Mouse (Mus musculus) intestine, embryonic 16.5 days (tissue): ENCODE data around the gene Tubgcp5. TPM values are rescaled to one million over a fixed set of nuclear protein-coding genes. Genes with fewer than 3 reads are reported as not detected.

Experiments used
- ATAC-seq: fragments of 200-750 bp; cut with Nextera tagmentation; 2 replicates; pipeline ENCODE4 v1.8.0; 2017; ENCODE audit warnings: moderate TSS enrichment, moderate library complexity
- H3K27ac ChIP-seq: fragments of 300-500 bp; sonication (generic); 2 replicates; pipeline ENCODE4 v1.5.1; 2014; ENCODE audit warnings: mild to moderate bottlenecking, low read length
- H3K27me3 ChIP-seq: fragments of 300-500 bp; sonication (generic); replicated peaks from 2 replicates; pipeline ENCODE4 v1.6.1; 2014; ENCODE audit warnings: low read length, control low read depth, mixed read lengths; ENCODE audit not compliant: control insufficient read depth, insufficient read depth
- H3K36me3 ChIP-seq: fragments of 300-500 bp; sonication (generic); 2 replicates; pipeline ENCODE4 v1.6.1; 2014; ENCODE audit warnings: low read length, control low read depth; ENCODE audit not compliant: control insufficient read depth, insufficient read depth
- H3K4me1 ChIP-seq: fragments of 300-500 bp; sonication (generic); 2 replicates; pipeline ENCODE4 v1.6.1; 2014; ENCODE audit warnings: low read length, control low read depth, mixed read lengths; ENCODE audit not compliant: control insufficient read depth, insufficient read depth
- H3K4me2 ChIP-seq: fragments of 300-500 bp; sonication (generic); 2 replicates; pipeline ENCODE4 v1.6.1; 2014; ENCODE audit warnings: low read depth, low read length, control low read depth
- H3K4me3 ChIP-seq: fragments of 300-500 bp; sonication (generic); 2 replicates; pipeline ENCODE4 v1.5.1; 2014; ENCODE audit warnings: mild to moderate bottlenecking, low read length
- H3K9ac ChIP-seq: fragments of 300-500 bp; sonication (generic); 2 replicates; pipeline ENCODE4 v1.6.1; 2014; ENCODE audit warnings: low read depth, low read length
- H3K9me3 ChIP-seq: fragments of 300-500 bp; sonication (generic); 2 replicates; pipeline ENCODE4 v1.6.1; 2016; ENCODE audit warnings: low read length, control low read depth; ENCODE audit not compliant: control insufficient read depth
- WGBS: fragments of 180-500 bp; shearing (Covaris S2); extraction: QIAGEN DNeasy Blood & Tissue Kit; methylation state at CpG from one replicate; pipeline ENCODE4 v1.1.7; 2014; 5-methylcytosine and 5-hydroxymethylcytosine counted together
- polyA plus RNA-seq: library from polyadenylated mRNA; unstranded; fragments of >200 nt; fragmentation: Nextera tagmentation; extraction: Ambion mirVana; gene quantifications from 2 replicates; pipeline ENCODE4 v1.2.1, GENCODE M21; 2015

The Tubgcp5 gene
- polyA plus RNA-seq, 1 experiment from 2014 or later = 18.3 TPM

DNA sequence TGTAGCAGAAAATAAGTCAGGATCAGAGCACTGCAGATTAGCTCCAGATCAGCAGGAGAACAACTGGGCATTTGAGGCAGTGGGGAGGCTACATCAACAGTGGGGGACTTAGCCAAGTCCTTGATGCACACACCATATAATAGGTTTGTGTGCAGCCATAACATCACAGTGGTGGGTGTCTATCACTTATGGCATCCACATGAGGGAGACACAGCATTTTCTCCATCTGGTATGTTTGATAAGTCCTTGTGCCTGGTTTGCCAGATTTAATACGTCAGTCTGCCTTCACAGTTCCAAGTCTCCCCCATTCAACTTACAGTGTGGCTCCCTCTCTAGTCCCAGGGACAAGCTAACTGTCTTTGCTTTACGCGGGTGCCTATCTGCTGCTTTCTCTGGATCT, 1.7 kb upstream of the Tubgcp5 start:
- Histone ChIP-seq H3K4me2 (no peak overlapping the region), H3K27me3 (no peaks in the 10 kb centered on the region)
- WGBS = 86% methylated on average over 3 of the region's 3 CpGs

DNA sequence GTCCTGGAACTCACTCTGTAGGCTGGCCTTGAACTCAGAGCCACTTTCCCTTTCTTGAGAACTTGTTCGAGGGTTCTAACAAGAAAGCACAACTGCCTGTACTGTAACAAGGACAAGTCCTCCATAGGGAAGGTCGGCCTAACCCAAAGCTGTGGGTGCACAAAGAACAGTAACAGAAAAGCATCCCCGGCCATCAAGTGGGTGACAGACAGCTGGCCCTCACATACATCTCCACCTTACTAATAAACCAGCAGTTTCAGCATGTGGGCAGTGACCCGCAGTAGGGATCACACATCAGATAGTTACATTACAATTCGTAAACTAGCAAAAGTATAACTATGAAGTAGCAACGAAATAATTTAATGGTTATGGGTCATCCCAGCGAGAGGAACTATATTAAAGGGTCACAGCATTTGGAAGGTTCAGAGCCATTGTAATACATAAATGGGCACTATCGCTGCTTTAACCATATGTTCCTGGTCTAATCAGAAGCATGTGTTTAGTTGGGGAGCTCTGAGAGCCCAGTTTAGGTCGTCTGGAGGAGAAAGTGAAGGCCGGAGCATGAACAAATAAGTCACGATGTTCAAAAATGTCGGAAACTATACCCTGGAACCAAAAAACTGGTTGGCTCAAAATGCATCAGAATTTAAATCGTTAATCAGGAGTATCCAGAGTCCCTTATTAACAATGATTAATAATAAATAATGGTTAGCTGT, 560 bp upstream of the Tubgcp5 start:
- peak; percentile 32 for ATAC-seq
- WGBS = 37% methylated on average over 13 of the region's 13 CpGs

More for the DNA sequence above, 1.7 kb upstream of the Tubgcp5 start:
- no peak overlapping the region for H3K27ac ChIP-seq
- no peak overlapping the region for H3K9ac ChIP-seq
- peaks cover 4% of the 10 kb centered on the region for H3K4me1 ChIP-seq
- no peaks in the 10 kb centered on the region for H3K9me3 ChIP-seq
- no peak for ATAC-seq
- H3K4me3 ChIP-seq = no peak overlapping the region
- H3K36me3 ChIP-seq = peaks cover 11% of the 10 kb centered on the region

GRCm38 (mm10) chr7:55799981-55800380, 6.0 kb downstream of the Tubgcp5 start:
- WGBS = 88% methylated on average over 3 of the region's 3 CpGs
- H3K27me3 ChIP-seq = no peaks in the 10 kb centered on the region
- H3K36me3 ChIP-seq = peaks cover 27% of the 10 kb centered on the region

More for the DNA sequence above, 560 bp upstream of the Tubgcp5 start:
- H3K27ac ChIP-seq = no peak overlapping the region
- peaks cover 4% of the 10 kb centered on the region for H3K4me1 ChIP-seq
- no peaks in the 10 kb centered on the region for H3K9me3 ChIP-seq
- peak overlapping the region; percentile 52 for H3K4me2 ChIP-seq
- H3K27me3 ChIP-seq = no peaks in the 10 kb centered on the region
- peak overlapping the region; percentile 81 for H3K9ac ChIP-seq
- H3K4me3 ChIP-seq = peak overlapping the region; percentile 65
- H3K36me3 ChIP-seq = peaks cover 13% of the 10 kb centered on the region

GRCm38 (mm10) chr7:55809967-55810366, 16.0 kb downstream of the Tubgcp5 start:
- Histone ChIP-seq H3K9ac (no peak overlapping the region), H3K4me1 (no peaks in the 10 kb centered on the region), H3K36me3 (peaks cover 12% of the 10 kb centered on the region), H3K27ac (no peak overlapping the region), H3K4me2 (no peak overlapping the region), H3K9me3 (no peaks in the 10 kb centered on the region), H3K4me3 (no peak overlapping the region), H3K27me3 (no peaks in the 10 kb centered on the region)
- WGBS = 80% methylated on average over 2 of the region's 2 CpGs
- no peak for ATAC-seq

More at GRCm38 (mm10) chr7:55799981-55800380, 6.0 kb downstream of the Tubgcp5 start:
- Histone ChIP-seq H3K9me3 (no peaks in the 10 kb centered on the region), H3K4me2 (no peak overlapping the region), H3K4me3 (no peak overlapping the region), H3K9ac (no peak overlapping the region), H3K4me1 (no peaks in the 10 kb centered on the region; the same call in 1 of the 2 replicates), H3K27ac (no peak overlapping the region)
- ATAC-seq = no peak

GRCm38 (mm10) chr7:55824468-55824867, 30.5 kb downstream of the Tubgcp5 start:
- 84% methylated on average over 5 of the region's 5 CpGs for WGBS
- H3K27me3 ChIP-seq = no peaks in the 10 kb centered on the region
- H3K9ac ChIP-seq = no peak overlapping the region
- H3K9me3 ChIP-seq = no peaks in the 10 kb centered on the region
- no peak overlapping the region for H3K27ac ChIP-seq
- H3K4me3 ChIP-seq = no peak overlapping the region
- peaks cover 17% of the 10 kb centered on the region for H3K36me3 ChIP-seq
- no peaks in the 10 kb centered on the region for H3K4me1 ChIP-seq
- ATAC-seq = no peak
- no peak overlapping the region for H3K4me2 ChIP-seq

GRCm38 (mm10) chr7:55827551-55827950, 33.6 kb downstream of the Tubgcp5 start:
- Histone ChIP-seq H3K9ac (no peak overlapping the region), H3K4me3 (no peak overlapping the region), H3K27ac (no peak overlapping the region), H3K4me2 (no peak overlapping the region), H3K36me3 (peaks cover 9% of the 10 kb centered on the region), H3K9me3 (no peaks in the 10 kb centered on the region), H3K27me3 (no peaks in the 10 kb centered on the region), H3K4me1 (no peaks in the 10 kb centered on the region)
- 92% methylated on average over 9 of the region's 9 CpGs for WGBS
- no peak for ATAC-seq

DNA sequence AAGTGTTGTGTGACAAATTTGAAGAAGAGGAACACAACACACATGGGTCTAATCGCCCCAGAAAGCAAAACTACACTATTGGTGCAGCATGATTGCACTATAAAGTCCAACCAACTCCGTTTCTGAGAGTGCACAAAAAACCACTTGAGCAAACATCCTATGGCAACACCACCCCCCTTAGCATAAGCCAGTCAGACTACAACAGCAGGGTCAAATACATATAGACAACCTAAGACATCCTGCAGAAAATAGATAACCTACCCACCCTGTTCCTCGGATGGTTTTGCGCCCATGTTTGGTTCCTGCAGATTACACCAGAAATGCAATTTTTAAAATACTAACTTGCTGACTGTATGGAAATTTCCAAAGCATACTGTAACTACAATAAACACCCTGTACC, 42.9 kb downstream of the Tubgcp5 start:
- Histone ChIP-seq H3K36me3 (no peaks in the 10 kb centered on the region), H3K27ac (no peak overlapping the region), H3K27me3 (no peaks in the 10 kb centered on the region), H3K9ac (no peak overlapping the region), H3K9me3 (no peaks in the 10 kb centered on the region), H3K4me1 (no peaks in the 10 kb centered on the region), H3K4me2 (no peak overlapping the region), H3K4me3 (no peak overlapping the region)
- ATAC-seq = no peak
- 80% methylated on average over 4 of the region's 4 CpGs for WGBS

GRCm38 (mm10) chr7:55841445-55841844, 47.5 kb downstream of the Tubgcp5 start, which contains the start of gene Cyfip1:
Gene Cyfip1 (plus strand): TSS chr7:55841745.
- Histone ChIP-seq H3K4me3 (peak within 1 kb of the TSS; percentile 92), H3K4me2 (peak within 1 kb of the TSS; percentile 61)
- ATAC-seq = peak; percentile 39

GRCm38 (mm10) chr7:55841977-55842503, 48.1 kb downstream of the Tubgcp5 start:
- peak; percentile 99 for ATAC-seq
- Histone ChIP-seq H3K27me3 (no peaks in the 10 kb centered on the region), H3K4me2 (peak overlapping the region; percentile 61), H3K9ac (peak overlapping the region; percentile 98), H3K4me1 (peaks cover 9% of the 10 kb centered on the region), H3K36me3 (0 out of 2 replicates have a peak, but pooled peaks cover 2% of the 10 kb centered on the region), H3K27ac (peak overlapping the region; percentile 98), H3K9me3 (no peaks in the 10 kb centered on the region), H3K4me3 (peak overlapping the region; percentile 92)
- 0% methylated on average over 47 of the region's 47 CpGs for WGBS

More at GRCm38 (mm10) chr7:55841445-55841844, 47.5 kb downstream of the Tubgcp5 start, which contains the start of gene Cyfip1:
- 47% methylated on average over 7 of the region's 7 CpGs for WGBS
- peak within 1 kb of the TSS; percentile 98 for H3K9ac ChIP-seq
- H3K27me3 ChIP-seq = no peaks in the 10 kb centered on the region
- 0 out of 2 replicates have a peak, but pooled peaks cover 2% of the 10 kb centered on the region for H3K36me3 ChIP-seq
- H3K27ac ChIP-seq = peak within 1 kb of the TSS; percentile 98
- H3K4me1 ChIP-seq = peaks cover 7% of the 10 kb centered on the region
- no peaks in the 10 kb centered on the region for H3K9me3 ChIP-seq
